Mouse (Mus musculus) sigmoid colon, adult 10 weeks (tissue): ENCODE data around the gene H2afv. TPM values are rescaled to one million over a fixed set of nuclear protein-coding genes. Genes with fewer than 3 reads are reported as not detected.

Experiments
- polyA plus RNA-seq: library from polyadenylated mRNA; stranded (reverse); fragments of 350-450 nt; fragmentation: Illumina TruSeq; extraction: RNeasy Lipid Tissue Mini Kit (QIAGEN cat#74804); gene quantifications from one replicate; pipeline ENCODE4 v1.2.3, GENCODE M21; 2014; ENCODE audit warnings: low read depth, low replicate concordance

Gene H2afv
- 11.7 TPM for polyA plus RNA-seq

DNA sequence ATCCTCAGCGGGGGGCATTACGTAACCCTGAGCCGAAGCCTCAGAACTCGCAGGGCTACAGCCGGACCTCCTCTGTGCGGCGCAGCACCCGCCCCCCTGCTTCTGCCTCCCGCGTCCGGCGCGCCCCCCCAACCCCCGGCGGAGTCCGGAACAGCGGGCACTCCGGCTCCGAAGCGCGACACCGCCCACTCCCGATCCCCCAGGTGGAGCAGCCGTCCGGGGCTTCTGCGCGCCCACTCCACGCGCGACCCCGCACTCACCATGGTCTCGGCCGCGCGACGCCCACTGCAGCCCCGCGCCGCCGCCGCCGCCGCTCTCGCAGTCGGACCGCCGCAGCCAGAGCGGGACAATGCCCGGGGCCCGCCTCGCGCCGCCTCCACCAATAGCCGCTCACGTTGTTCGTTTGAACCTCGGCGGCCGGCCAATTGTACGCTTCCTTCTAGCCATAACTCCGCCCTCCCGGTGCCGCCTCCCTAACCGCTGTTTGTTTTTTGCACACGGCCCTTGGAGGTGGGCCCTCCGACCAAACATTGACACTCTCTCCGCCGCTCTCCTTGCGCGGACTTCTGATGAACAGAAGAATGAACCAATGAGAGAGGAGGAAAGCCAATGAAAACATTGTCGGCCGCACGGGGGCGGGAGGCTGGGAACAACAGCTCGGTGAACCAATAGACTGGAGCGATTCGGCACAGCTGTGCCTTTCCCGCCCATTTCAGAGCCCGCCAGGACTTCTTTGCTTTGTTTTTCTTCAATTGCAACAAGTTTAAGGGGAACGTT, at the start of gene H2afv:
Gene H2afv (minus strand): TSS at position 367 of the 777 bp plus-strand sequence.

DNA sequence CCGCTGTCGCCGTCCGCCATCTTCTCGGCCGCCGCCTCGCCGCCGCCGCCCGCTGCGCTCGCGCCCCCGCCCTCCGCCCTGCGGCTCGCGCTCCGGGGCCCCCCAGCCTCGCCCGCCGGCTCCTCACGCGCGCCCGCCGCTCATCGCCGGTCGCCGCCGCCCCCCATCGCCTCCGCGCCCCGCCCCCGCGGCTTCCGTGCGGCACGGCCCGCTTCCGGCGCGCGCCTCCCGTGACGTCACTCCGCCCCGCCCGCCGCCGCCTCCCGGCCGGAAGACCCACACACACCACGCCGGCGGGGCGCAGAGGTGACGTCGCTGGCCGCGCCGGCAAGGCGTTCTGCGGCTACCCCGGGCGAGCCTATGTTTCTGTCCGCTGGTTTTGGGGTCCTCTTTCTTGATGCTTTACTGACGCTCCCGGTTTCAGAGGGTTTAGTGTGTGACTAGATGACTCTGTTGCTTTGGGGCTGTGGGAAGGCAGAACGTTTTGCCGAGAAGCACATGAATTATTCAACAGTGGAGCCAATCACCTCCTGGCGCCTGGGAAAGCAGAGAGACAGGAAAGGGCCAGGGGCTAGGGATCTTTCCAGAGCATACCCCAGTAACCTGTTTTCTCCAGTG, 31.7 kb upstream of the H2afv start, which contains the start of gene Purb:
Gene Purb (minus strand): TSS at position 51 of the 618 bp plus-strand sequence.

DNA sequence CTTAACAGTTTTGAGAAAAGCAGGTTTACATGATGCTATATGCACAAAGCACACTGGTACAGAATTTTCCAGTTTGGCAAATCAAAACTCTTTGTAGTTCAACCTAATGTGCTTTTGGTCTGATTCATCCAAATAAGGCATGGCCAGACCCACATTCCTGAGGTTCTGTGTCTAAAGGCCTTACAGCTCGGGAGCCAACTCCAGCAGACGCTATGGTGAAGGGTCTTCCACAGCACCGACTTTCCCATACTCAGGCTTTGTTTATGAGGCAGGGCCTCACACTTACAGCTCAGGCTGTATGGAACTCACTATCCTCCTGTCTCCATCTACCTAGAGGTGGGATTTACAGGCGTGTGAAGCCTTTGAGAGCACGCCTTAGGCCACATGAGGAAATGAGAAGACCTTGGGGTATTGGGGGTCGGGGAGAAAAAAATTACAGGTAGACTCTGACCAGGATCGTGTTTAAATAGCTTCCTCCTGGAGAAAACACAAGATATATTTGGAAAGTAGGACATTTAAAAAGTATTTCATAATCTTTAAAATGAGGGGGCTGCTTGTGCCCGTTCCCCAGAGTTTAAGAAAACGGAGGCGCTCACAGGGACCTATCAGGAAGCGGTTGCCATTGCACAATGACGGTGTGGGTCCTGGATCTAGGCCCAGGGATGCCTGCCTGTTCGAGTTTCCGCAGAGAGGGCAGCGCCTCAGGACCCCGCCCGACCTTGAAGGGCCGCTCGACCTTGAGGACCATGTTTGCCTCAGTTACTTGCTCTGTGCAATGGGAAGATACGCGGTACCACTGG, 29.3 kb downstream of the H2afv start, which contains the start of gene Ppia:
Gene Ppia (plus strand): TSS at position 693 of the 800 bp plus-strand sequence.

DNA sequence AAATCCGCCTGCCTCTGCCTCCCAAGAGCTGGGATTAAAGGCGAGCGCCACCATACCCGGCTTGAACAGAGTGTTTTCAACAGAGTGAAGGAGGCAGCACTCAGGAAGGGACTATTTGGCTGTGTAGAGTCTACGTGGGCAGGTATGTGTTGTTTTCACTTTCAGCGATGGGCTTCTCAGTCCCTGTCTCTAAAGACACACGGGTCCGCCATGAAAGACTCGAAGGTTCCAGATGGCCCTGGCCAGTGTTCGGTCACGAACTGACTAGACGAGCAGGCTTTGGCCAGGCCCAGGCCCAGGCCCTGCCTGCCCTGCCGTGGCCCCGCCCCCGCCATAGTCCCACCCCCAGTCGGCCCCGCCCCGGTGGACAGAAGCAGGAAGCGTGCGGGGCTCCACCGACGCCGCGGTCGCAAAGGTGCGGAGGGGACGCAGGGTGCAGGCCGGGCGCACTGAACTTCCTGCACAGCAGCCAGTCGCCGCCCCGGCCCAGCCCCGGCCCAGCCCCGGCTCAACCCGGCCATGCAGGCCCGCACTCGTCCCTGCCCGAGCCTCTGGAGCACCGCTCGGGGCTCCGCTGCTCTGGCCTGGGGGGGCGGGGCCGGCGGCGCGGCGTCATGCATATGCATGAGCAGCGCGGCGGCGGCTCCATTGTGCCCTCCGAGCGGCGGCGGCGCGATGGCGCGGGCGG, 55.4 kb downstream of the H2afv start, which contains the start of gene Zmiz2:
Gene Zmiz2 (plus strand): TSS at position 349 of the 688 bp plus-strand sequence.

Other genes starting within 250 kb of the H2afv start
- not detected for gene A730071L15Rik, start 244.4 kb downstream of the H2afv start, polyA plus RNA-seq
- 17.1 TPM for gene Nudcd3, start 244.0 kb downstream of the H2afv start, polyA plus RNA-seq
- gene Npc1l1, start 214.3 kb downstream of the H2afv start, polyA plus RNA-seq: not detected
- 7.0 TPM for gene Ddx56, start 176.7 kb downstream of the H2afv start, polyA plus RNA-seq
- 33.3 TPM for gene Tmed4, start 169.6 kb downstream of the H2afv start, polyA plus RNA-seq
- 80.8 TPM for gene Ogdh, start 152.8 kb downstream of the H2afv start, polyA plus RNA-seq
- 1.1 TPM for gene Zmiz2, start 55.4 kb downstream of the H2afv start, polyA plus RNA-seq
- gene Ppia, start 29.0 kb downstream of the H2afv start, polyA plus RNA-seq: 849 TPM
- 233 TPM for gene Purb, start 31.5 kb upstream of the H2afv start, polyA plus RNA-seq
- gene Myo1g, start 76.5 kb upstream of the H2afv start, polyA plus RNA-seq: 1.1 TPM
- gene Ccm2, start 102.4 kb upstream of the H2afv start, polyA plus RNA-seq: 3.1 TPM
- gene Nacad, start 161.6 kb upstream of the H2afv start, polyA plus RNA-seq: not detected
- gene Tbrg4, start 181.6 kb upstream of the H2afv start, polyA plus RNA-seq: 2.7 TPM
- gene Wap, start 194.2 kb upstream of the H2afv start, polyA plus RNA-seq: not detected
- not detected for gene Ramp3, start 214.1 kb upstream of the H2afv start, polyA plus RNA-seq